Mouse (Mus musculus) embryonic fibroblast, embryonic 13.5 days (primary cell): ENCODE results near the gene Bicra.

Experiments used
- CTCF ChIP-seq: IDR thresholded peaks from 2 replicates; pipeline ENCODE4 v1.5.1; 2011; ENCODE audit warnings: mild to moderate bottlenecking, control low read depth, low read length, moderate library complexity, borderline replicate concordance; ENCODE audit not compliant: insufficient read depth
- POLR2A ChIP-seq: IDR thresholded peaks from 2 replicates; pipeline ENCODE4 v1.6.1; 2011; ENCODE audit warnings: low read depth, mild to moderate bottlenecking, control low read depth, low read length, moderate library complexity

GRCm38 (mm10) chr7:15966489-15966888 is 81.2 kb downstream of the Bicra start:
- TF ChIP-seq POLR2A: no peak
- no peak for TF ChIP-seq CTCF
